Mouse (Mus musculus): ENCODE results near the gene Sap18b.

DNA sequence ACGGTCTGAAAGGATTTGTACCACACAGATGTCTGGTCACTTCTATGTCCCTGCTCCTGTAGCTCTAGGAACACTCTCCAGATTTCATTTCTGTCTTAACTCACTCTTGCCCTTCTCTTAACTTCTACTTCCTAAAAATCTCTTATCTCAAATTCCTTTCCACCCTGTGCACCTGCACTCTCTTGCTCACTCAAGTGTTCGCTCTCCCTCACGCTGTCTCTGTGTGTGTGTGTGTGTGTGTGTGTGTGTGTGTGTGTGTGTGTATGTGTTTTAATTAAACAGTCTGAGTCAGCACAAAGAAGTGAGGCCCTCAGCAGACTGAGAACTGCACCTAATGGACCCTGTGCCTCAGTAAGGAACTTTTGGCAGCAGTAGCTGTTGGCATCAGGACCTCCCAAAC, 44.1 kb upstream of the Sap18b start:
- TF ChIP-seq CTCF (IDR thresholded peaks at IDR 0.05; ENCODE audit: borderline replicate concordance, extremely low read depth, insufficient read depth, insufficient read length): no peak
- TF ChIP-seq POLR2A (IDR thresholded peaks at IDR 0.05; ENCODE audit: borderline replicate concordance, extremely low read depth, insufficient read depth, insufficient read length, poor library complexity, severe bottlenecking): no peak
